Mouse (Mus musculus): ENCODE results near the gene Olfr610. TPM values are rescaled to one million over a fixed set of nuclear protein-coding genes. Genes with fewer than 3 reads are reported as not detected.
"Not testable (repeated sequence)": the region's sequence is repeated elsewhere in the genome, so short reads cannot be mapped to it uniquely, and the experiment has no call there.

Olfr610 gene
- polyA plus RNA-seq (2015; fragmentation: Nextera tagmentation; extraction: Ambion mirVana): not detected in 2 replicates

- no peaks in the 10 kb centered on the region for H3K36me3 ChIP-seq (ENCODE audit: insufficient read depth, low read length)
- DNase-seq (ENCODE audit: low spot score): no peak
- no peaks in the 10 kb centered on the region for H3K27me3 ChIP-seq (ENCODE audit: insufficient read depth, low read length)
- no peak within 1 kb of the TSS for H3K4me2 ChIP-seq (ENCODE audit: low read length)
- H3K9ac ChIP-seq (ENCODE audit: low read depth, low read length): no peak within 1 kb of the TSS
- H3K27ac ChIP-seq: no peak within 1 kb of the TSS
- 85% methylated on average over 2 of the region's 2 CpGs for WGBS
- ATAC-seq (replicated peaks; ENCODE audit: low FRiP score, low read depth): no peak
- no peaks in the 10 kb centered on the region for H3K4me1 ChIP-seq (replicated peaks; ENCODE audit: insufficient read depth, low read length)
- TF ChIP-seq CTCF (IDR thresholded peaks at IDR 0.05; ENCODE audit: low read depth): no peak
- H3K9me3 ChIP-seq (replicated peaks; ENCODE audit: low read length): no peaks in the 10 kb centered on the region
- no peak within 1 kb of the TSS for H3K4me3 ChIP-seq (replicated peaks; ENCODE audit: low read depth, low read length)
Measured at GRCm38 (mm10) chr7:103512022-103512421, at the start of gene Olfr610. TSS of gene Olfr610 (minus strand) at chr7:103512122.

GRCm38 (mm10) chr7:103555779-103556178, 43.9 kb upstream of the Olfr610 start, which contains the start of gene Olfr615:
TSS of gene Olfr615 (plus strand) at chr7:103556079.
- no peak for TF ChIP-seq CTCF (IDR thresholded peaks at IDR 0.05; ENCODE audit: low read depth)
- Histone ChIP-seq H3K4me3 (replicated peaks; ENCODE audit: low read depth, low read length) (no peak within 1 kb of the TSS), H3K27me3 (ENCODE audit: insufficient read depth, low read length) (no peaks in the 10 kb centered on the region), H3K9ac (ENCODE audit: low read depth, low read length) (no peak within 1 kb of the TSS), H3K36me3 (ENCODE audit: insufficient read depth, low read length) (no peaks in the 10 kb centered on the region), H3K4me1 (replicated peaks; ENCODE audit: insufficient read depth, low read length) (no peaks in the 10 kb centered on the region), H3K27ac (no peak within 1 kb of the TSS), H3K4me2 (ENCODE audit: low read length) (no peak within 1 kb of the TSS), H3K9me3 (replicated peaks; ENCODE audit: low read length) (no peaks in the 10 kb centered on the region)
- 86% methylated on average over 2 of the region's 2 CpGs for WGBS
- ATAC-seq (replicated peaks; ENCODE audit: low FRiP score, low read depth): no peak
- DNase-seq (ENCODE audit: low spot score): no peak

GRCm38 (mm10) chr7:103547774-103548173, 35.9 kb upstream of the Olfr610 start, which contains the start of gene Olfr613:
TSS of gene Olfr613 (plus strand) at chr7:103548074.
- Histone ChIP-seq H3K4me2 (ENCODE audit: low read length) (no peak within 1 kb of the TSS), H3K4me3 (replicated peaks; ENCODE audit: low read depth, low read length) (no peak within 1 kb of the TSS), H3K27me3 (ENCODE audit: insufficient read depth, low read length) (no peaks in the 10 kb centered on the region), H3K9me3 (replicated peaks; ENCODE audit: low read length) (no peaks in the 10 kb centered on the region), H3K4me1 (replicated peaks; ENCODE audit: insufficient read depth, low read length) (no peaks in the 10 kb centered on the region), H3K9ac (ENCODE audit: low read depth, low read length) (no peak within 1 kb of the TSS), H3K27ac (no peak within 1 kb of the TSS), H3K36me3 (ENCODE audit: insufficient read depth, low read length) (no peaks in the 10 kb centered on the region)
- no peak for TF ChIP-seq CTCF (IDR thresholded peaks at IDR 0.05; ENCODE audit: low read depth)
- no peak for DNase-seq (ENCODE audit: low spot score)
- no peak for ATAC-seq (replicated peaks; ENCODE audit: low FRiP score, low read depth)
- WGBS: 73% methylated on average over 2 of the region's 2 CpGs

- H3K9me3 ChIP-seq (replicated peaks; ENCODE audit: low read length); H3K4me3 ChIP-seq (replicated peaks; ENCODE audit: low read depth, low read length); H3K9ac ChIP-seq (ENCODE audit: low read depth, low read length); H3K27me3 ChIP-seq (ENCODE audit: insufficient read depth, low read length); H3K4me2 ChIP-seq (ENCODE audit: low read length); H3K27ac ChIP-seq; H3K4me1 ChIP-seq (replicated peaks; ENCODE audit: insufficient read depth, low read length); ATAC-seq (replicated peaks; ENCODE audit: low FRiP score, low read depth); H3K36me3 ChIP-seq (ENCODE audit: insufficient read depth, low read length); DNase-seq (ENCODE audit: low spot score): not testable (repeated sequence)
- 85% methylated on average over 2 of the region's 2 CpGs for WGBS
Measured at GRCm38 (mm10) chr7:103542617-103543016, 30.7 kb upstream of the Olfr610 start, which contains the start of gene Olfr612. TSS of gene Olfr612 (minus strand) at chr7:103542717.

- H3K9me3 ChIP-seq (replicated peaks; ENCODE audit: low read length); H3K27me3 ChIP-seq (ENCODE audit: insufficient read depth, low read length); H3K4me2 ChIP-seq (ENCODE audit: low read length); H3K4me3 ChIP-seq (replicated peaks; ENCODE audit: low read depth, low read length); DNase-seq (ENCODE audit: low spot score); H3K36me3 ChIP-seq (ENCODE audit: insufficient read depth, low read length); H3K9ac ChIP-seq (ENCODE audit: low read depth, low read length); H3K27ac ChIP-seq; H3K4me1 ChIP-seq (replicated peaks; ENCODE audit: insufficient read depth, low read length); ATAC-seq (replicated peaks; ENCODE audit: low FRiP score, low read depth): not testable (repeated sequence)
- 63% methylated on average over 1 of the region's 1 CpGs for WGBS
Measured at GRCm38 (mm10) chr7:103520746-103521145, 8.8 kb upstream of the Olfr610 start, which contains the start of gene Olfr611. TSS of gene Olfr611 (minus strand) at chr7:103520846.

GRCm38 (mm10) chr7:103497962-103498361, 14.0 kb downstream of the Olfr610 start, which contains the start of gene Olfr609:
TSS of gene Olfr609 (minus strand) at chr7:103498062.
- no peaks in the 10 kb centered on the region for H3K9me3 ChIP-seq (replicated peaks; ENCODE audit: low read length)
- H3K4me3 ChIP-seq (replicated peaks; ENCODE audit: low read depth, low read length): no peak within 1 kb of the TSS
- DNase-seq (ENCODE audit: low spot score): no peak
- no peak within 1 kb of the TSS for H3K4me2 ChIP-seq (ENCODE audit: low read length)
- no peak for ATAC-seq (replicated peaks; ENCODE audit: low FRiP score, low read depth)
- 45% methylated on average over 1 of the region's 1 CpGs for WGBS
- H3K9ac ChIP-seq (ENCODE audit: low read depth, low read length): no peak within 1 kb of the TSS
- TF ChIP-seq CTCF (IDR thresholded peaks at IDR 0.05; ENCODE audit: low read depth): no peak
- no peaks in the 10 kb centered on the region for H3K27me3 ChIP-seq (ENCODE audit: insufficient read depth, low read length)
- H3K4me1 ChIP-seq (replicated peaks; ENCODE audit: insufficient read depth, low read length): no peaks in the 10 kb centered on the region
- H3K36me3 ChIP-seq (ENCODE audit: insufficient read depth, low read length): no peaks in the 10 kb centered on the region
- H3K27ac ChIP-seq: no peak within 1 kb of the TSS

- not testable (repeated sequence) for H3K27me3 ChIP-seq (ENCODE audit: insufficient read depth, low read length); H3K4me2 ChIP-seq (ENCODE audit: low read length); H3K9me3 ChIP-seq (replicated peaks; ENCODE audit: low read length); H3K4me1 ChIP-seq (replicated peaks; ENCODE audit: insufficient read depth, low read length); H3K4me3 ChIP-seq (replicated peaks; ENCODE audit: low read depth, low read length); DNase-seq (ENCODE audit: low spot score); H3K36me3 ChIP-seq (ENCODE audit: insufficient read depth, low read length); H3K9ac ChIP-seq (ENCODE audit: low read depth, low read length); H3K27ac ChIP-seq; ATAC-seq (replicated peaks; ENCODE audit: low FRiP score, low read depth)
- 84% methylated on average over 9 of the region's 9 CpGs for whole genome bisulfite sequencing
Measured at GRCm38 (mm10) chr7:103477106-103477505, 34.8 kb downstream of the Olfr610 start.

Measured in kidney, postnatal 0 days (tissue).